Mouse (Mus musculus) embryonic facial prominence, embryonic 11.5 days (tissue): ENCODE results near the gene Tyrp1. TPM values are rescaled to one million over a fixed set of nuclear protein-coding genes. Genes with fewer than 3 reads are reported as not detected.
A peak's percentile ranks its signal among the peaks of the same experiment; 100 is the strongest.

Experiments
- ATAC-seq: fragments of 200-750 bp; cut with Nextera tagmentation; replicated peaks from 2 replicates; pipeline ENCODE4 v1.8.0; 2017; ENCODE audit warnings: low read depth; ENCODE audit not compliant: insufficient number of reproducible peaks, low FRiP score, low TSS enrichment
- DNase-seq: peaks from one replicate; pipeline ENCODE4 v3.0.0-alpha.2; 2015; ENCODE audit warnings: low spot score
- H3K27ac ChIP-seq: fragments of 300-500 bp; sonication (generic); replicated peaks from 2 replicates; pipeline ENCODE4 v1.5.1; 2014; ENCODE audit warnings: mild to moderate bottlenecking, low read depth, low read length, control low read depth
- H3K27me3 ChIP-seq: fragments of 300-500 bp; sonication (generic); 2 replicates; pipeline ENCODE4 v1.6.1; 2014; ENCODE audit warnings: mild to moderate bottlenecking, low read length, moderate library complexity, mixed read lengths; ENCODE audit not compliant: control insufficient read depth, insufficient read depth
- H3K36me3 ChIP-seq: fragments of 300-500 bp; sonication (generic); replicated peaks from 2 replicates; pipeline ENCODE4 v1.6.1; 2014; ENCODE audit warnings: low read depth, mild to moderate bottlenecking, low read length, moderate library complexity, mixed read lengths; ENCODE audit not compliant: control insufficient read depth, insufficient read depth
- H3K4me1 ChIP-seq: fragments of 300-500 bp; sonication (generic); 2 replicates; pipeline ENCODE4 v1.6.1; 2014; ENCODE audit warnings: low read length, mixed read lengths; ENCODE audit not compliant: control insufficient read depth, insufficient read depth
- H3K4me2 ChIP-seq: fragments of 300-500 bp; sonication (generic); 2 replicates; pipeline ENCODE4 v1.6.1; 2014; ENCODE audit warnings: low read depth, mild to moderate bottlenecking, control low read depth, low read length, moderate library complexity
- H3K4me3 ChIP-seq: fragments of 300-500 bp; sonication (generic); 2 replicates; pipeline ENCODE4 v1.5.1; 2014; ENCODE audit warnings: low read depth, low read length, control low read depth
- H3K9ac ChIP-seq: fragments of 300-500 bp; sonication (generic); replicated peaks from 2 replicates; pipeline ENCODE4 v1.6.1; 2014; ENCODE audit warnings: mild to moderate bottlenecking, control low read depth, low read length
- H3K9me3 ChIP-seq: fragments of 300-500 bp; sonication (generic); replicated peaks from 2 replicates; pipeline ENCODE4 v1.6.1; 2016; ENCODE audit warnings: mild to moderate bottlenecking, low read length, inconsistent platforms, mixed read lengths; ENCODE audit not compliant: control insufficient read depth
- WGBS: fragments of 180-500 bp; shearing (Covaris S2); extraction: QIAGEN DNeasy Blood & Tissue Kit; methylation state at CpG from one replicate; pipeline ENCODE4 v1.1.7; 2014; 5-methylcytosine and 5-hydroxymethylcytosine counted together
- polyA plus RNA-seq: library from polyadenylated mRNA; unstranded; fragments of >200 nt; fragmentation: Nextera tagmentation; extraction: Ambion mirVana; gene quantifications from 2 replicates; pipeline ENCODE4 v1.2.1, GENCODE M21; 2014

Tyrp1 gene
- polyA plus RNA-seq, 1 experiment from 2014 or later = 2.1 TPM

DNA sequence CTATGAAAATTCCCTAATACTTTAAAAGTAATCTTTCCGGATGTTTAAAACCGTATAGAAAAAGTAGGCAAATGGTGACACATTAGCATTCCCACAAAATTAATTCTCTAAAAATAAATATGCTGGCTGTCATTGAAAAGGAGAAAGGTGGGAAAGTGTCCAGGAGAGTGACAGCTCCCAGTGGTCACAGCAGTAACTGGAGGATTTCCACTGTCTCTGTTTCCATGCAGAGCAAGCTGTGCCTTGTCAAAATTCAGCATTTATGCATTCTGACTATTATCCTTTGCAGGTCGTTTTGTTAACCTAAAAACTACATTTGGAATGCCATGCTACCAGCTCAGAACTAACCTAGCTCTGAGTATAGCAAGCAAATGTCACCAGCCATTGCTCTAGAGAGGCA lies 12.1 kb downstream of the Tyrp1 start:
- Histone ChIP-seq H3K9me3 (no peaks in the 10 kb centered on the region), H3K4me1 (no peaks in the 10 kb centered on the region), H3K27me3 (no peaks in the 10 kb centered on the region), H3K4me2 (no peak overlapping the region), H3K36me3 (no peaks in the 10 kb centered on the region), H3K27ac (no peak overlapping the region), H3K4me3 (no peak overlapping the region), H3K9ac (no peak overlapping the region)
- DNase-seq (no peak), ATAC-seq (no peak)
- 70% methylated on average over 3 of the region's 3 CpGs for WGBS

DNA sequence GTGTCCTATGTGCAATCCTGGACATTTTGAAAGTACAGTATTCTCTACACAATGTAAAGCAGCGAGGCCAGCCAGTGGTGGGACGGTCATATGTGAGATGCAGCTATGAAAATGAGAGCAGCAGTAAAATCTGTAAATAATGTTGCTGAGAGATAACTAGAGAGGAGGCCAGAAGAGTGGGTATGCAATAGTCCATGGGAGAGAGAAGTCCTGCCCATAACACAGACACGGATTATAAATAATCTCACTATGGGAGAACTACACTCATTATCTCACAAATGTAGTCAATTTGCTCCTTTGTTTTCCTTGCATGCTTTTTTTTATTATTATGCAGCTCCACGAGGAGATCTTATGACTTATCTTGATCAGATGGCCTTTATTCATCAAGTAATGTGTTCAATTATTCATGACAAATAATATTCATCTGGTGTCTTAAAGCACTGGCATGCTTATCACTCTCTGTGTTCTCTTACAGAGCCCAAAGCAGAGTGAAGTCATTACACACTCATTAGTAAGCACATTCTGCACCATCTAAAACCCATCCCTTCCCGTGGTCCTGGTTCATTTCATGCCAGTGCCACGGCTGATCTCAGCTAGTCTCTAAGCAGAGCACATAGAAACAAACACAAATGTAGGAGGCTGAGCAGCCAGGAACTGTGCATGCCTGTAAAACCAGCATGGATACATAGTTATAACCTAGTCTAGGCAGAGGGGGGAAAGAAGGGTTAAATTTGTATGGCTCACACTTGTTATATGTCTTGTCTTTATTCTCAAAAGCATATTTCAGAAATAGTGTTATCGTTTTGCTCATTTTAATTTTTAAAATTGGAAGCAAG lies 18.9 kb downstream of the Tyrp1 start:
- Histone ChIP-seq H3K4me1 (no peaks in the 10 kb centered on the region), H3K4me3 (no peak overlapping the region), H3K27ac (no peak overlapping the region), H3K9ac (no peak overlapping the region), H3K9me3 (no peaks in the 10 kb centered on the region), H3K4me2 (no peak overlapping the region), H3K27me3 (no peaks in the 10 kb centered on the region), H3K36me3 (no peaks in the 10 kb centered on the region)
- no peak for ATAC-seq
- no peak for DNase-seq
- 82% methylated on average over 7 of the region's 7 CpGs for WGBS

DNA sequence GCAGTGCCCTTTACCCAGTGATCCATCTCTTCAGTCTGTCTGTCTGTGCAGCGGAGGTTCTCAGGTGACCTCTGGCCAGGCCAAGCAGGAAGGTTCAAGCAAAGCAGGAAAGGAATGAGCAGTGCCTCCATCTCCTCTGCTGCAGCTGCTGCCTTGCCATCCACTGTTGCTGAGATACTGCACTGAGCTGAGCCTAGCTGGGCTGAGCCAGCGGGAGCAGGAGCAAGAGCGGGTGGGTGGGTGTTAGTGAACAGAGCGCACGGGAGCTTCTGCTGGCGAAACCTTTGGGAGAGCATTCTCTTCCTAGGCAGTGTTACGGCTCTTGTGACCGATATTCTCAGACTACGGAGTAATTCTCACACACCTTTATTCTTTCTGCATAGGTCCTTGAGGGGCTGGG lies 21.6 kb downstream of the Tyrp1 start:
- no peak overlapping the region for H3K27ac ChIP-seq
- H3K9me3 ChIP-seq = no peaks in the 10 kb centered on the region
- no peak overlapping the region for H3K4me3 ChIP-seq
- 76% methylated on average over 9 of the region's 9 CpGs for WGBS
- ATAC-seq = no peak
- no peaks in the 10 kb centered on the region for H3K36me3 ChIP-seq
- H3K9ac ChIP-seq = no peak overlapping the region
- H3K4me1 ChIP-seq = no peaks in the 10 kb centered on the region
- DNase-seq = no peak
- no peak overlapping the region for H3K4me2 ChIP-seq
- H3K27me3 ChIP-seq = no peaks in the 10 kb centered on the region

DNA sequence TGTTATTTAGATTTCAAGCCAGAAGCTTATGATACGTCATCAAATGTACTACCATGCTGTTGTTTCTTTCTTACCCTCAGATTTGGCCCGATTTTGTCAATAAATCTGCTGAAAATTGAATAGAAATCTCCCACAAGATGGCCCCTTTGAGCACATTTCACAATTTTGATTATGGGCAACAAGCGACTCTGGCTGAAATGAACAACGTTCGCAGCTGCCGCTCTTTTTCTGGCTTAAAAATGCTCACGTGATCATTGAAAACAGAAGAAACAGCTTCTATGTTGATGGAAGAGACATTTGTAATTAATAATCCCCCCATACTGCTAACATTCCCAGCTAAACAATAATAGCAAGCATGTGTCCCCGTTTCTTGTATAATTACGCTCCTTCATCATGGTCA lies 29.0 kb downstream of the Tyrp1 start:
- no peaks in the 10 kb centered on the region for H3K27me3 ChIP-seq
- no peak overlapping the region for H3K27ac ChIP-seq
- H3K4me1 ChIP-seq = no peaks in the 10 kb centered on the region
- H3K4me3 ChIP-seq = no peak overlapping the region
- no peak overlapping the region for H3K9ac ChIP-seq
- no peaks in the 10 kb centered on the region for H3K9me3 ChIP-seq
- no peak overlapping the region for H3K4me2 ChIP-seq
- DNase-seq (no peak), ATAC-seq (no peak)
- no peaks in the 10 kb centered on the region for H3K36me3 ChIP-seq
- 79% methylated on average over 9 of the region's 9 CpGs for WGBS

DNA sequence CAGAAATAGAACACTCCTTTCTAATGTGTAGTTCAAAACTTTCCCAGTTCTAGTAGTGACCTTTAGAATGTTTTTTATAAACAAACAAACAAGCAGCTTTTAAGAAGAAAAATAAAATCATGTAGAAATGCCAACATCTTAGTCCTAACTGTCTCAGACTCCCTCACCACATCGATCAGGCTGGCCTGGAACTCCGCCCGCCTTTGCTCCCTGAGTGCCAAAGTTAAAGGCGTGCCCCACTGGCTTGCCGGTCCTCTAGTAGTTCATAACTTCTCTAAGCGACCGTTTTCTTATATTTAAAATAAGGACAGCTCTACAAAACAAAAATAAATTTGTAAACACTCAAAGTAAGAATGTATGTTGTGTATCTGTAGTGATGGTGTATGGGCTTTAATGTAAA lies 30.0 kb downstream of the Tyrp1 start:
- H3K36me3 ChIP-seq = no peaks in the 10 kb centered on the region
- H3K9me3 ChIP-seq = no peaks in the 10 kb centered on the region
- no peaks in the 10 kb centered on the region for H3K4me1 ChIP-seq
- H3K4me3 ChIP-seq = no peak overlapping the region
- no peak overlapping the region for H3K4me2 ChIP-seq
- H3K9ac ChIP-seq = no peak overlapping the region
- no peak for ATAC-seq
- H3K27ac ChIP-seq = no peak overlapping the region
- 60% methylated on average over 7 of the region's 7 CpGs for WGBS
- no peak for DNase-seq
- no peaks in the 10 kb centered on the region for H3K27me3 ChIP-seq

DNA sequence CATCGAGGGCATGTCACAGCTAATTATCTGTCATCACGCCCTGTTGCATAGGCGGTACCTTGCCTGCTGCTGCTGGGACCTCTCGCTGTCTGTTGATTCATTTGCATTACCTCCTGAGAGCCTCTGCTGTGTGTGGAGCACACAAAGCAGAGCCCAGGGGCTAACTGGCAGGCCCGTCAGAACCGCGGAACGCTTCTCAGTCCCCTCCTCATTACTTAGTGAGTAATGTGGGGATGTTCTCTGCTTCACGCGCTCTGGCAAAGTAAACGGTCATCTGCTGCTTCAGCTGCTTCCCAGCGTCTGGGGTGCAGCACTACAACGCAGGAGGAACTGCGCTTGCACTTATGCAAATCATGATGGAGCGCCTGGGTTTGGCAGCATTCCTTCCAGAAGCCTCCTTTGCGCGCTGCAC lies 30.6 kb downstream of the Tyrp1 start:
- DNase-seq (peak; percentile 46), ATAC-seq (peak; percentile 58; the same call in 1 of the 2 replicates)
- H3K9ac ChIP-seq = peak overlapping the region; percentile 22
- 2% methylated on average over 17 of the region's 17 CpGs for WGBS
- no peaks in the 10 kb centered on the region for H3K4me1 ChIP-seq
- no peak overlapping the region for H3K27ac ChIP-seq
- no peaks in the 10 kb centered on the region for H3K36me3 ChIP-seq
- H3K9me3 ChIP-seq = no peaks in the 10 kb centered on the region
- H3K4me2 ChIP-seq = peak overlapping the region; percentile 58
- no peaks in the 10 kb centered on the region for H3K27me3 ChIP-seq
- H3K4me3 ChIP-seq = peak overlapping the region; percentile 0

DNA sequence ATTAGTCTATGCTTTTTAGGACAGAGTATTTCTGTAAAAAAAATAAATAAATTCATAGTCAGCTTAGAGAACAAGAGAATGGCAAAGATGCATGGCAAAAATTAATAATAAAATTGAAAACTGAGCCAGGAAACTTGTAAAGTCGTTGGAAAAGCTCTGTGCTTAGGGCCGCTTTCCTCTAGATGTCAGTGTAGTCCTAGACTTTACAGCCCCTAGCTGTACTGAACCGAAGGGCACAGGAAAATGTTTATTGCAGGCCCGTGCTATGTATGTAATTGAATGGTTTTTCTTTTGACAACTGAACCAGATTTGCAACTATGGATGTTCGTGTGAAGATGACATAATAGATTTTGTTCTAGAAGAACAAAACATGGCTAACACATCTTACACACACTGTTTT lies 32.1 kb downstream of the Tyrp1 start:
- 30% methylated on average over 5 of the region's 5 CpGs for WGBS
- peak; percentile 65 for DNase-seq
- H3K4me1 ChIP-seq = no peaks in the 10 kb centered on the region

DNA sequence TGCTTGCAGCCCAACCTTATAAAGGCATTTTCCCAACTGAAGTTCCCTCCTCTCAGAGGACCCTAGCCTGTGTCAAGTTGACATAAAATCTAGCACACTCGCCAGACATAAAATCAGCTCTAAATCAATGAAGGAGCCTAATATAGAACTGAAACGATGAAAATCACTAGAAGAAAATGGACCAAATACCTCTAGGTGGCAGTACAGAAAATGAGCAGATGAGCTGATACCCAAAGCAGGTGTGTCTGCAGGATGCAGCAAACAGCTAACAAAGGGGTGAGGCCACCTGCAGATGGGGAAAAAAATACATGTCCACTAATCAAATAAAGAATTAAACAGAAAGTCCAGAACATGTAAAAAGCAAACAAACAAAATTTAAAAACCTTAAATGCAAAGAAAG lies 35.7 kb downstream of the Tyrp1 start:
- no peaks in the 10 kb centered on the region for H3K4me1 ChIP-seq

More for the DNA sequence above, 32.1 kb downstream of the Tyrp1 start:
- ATAC-seq = 0 out of 2 replicates have a peak, but pooled peaks have one; percentile 71
- H3K9ac ChIP-seq = no peak overlapping the region
- H3K27ac ChIP-seq = no peak overlapping the region
- no peak overlapping the region for H3K4me2 ChIP-seq
- H3K4me3 ChIP-seq = no peak overlapping the region
- no peaks in the 10 kb centered on the region for H3K36me3 ChIP-seq
- no peaks in the 10 kb centered on the region for H3K9me3 ChIP-seq
- no peaks in the 10 kb centered on the region for H3K27me3 ChIP-seq

More for the DNA sequence above, 35.7 kb downstream of the Tyrp1 start:
- H3K4me3 ChIP-seq = no peak overlapping the region
- no peaks in the 10 kb centered on the region for H3K36me3 ChIP-seq
- WGBS = 58% methylated on average over 2 of the region's 2 CpGs
- ATAC-seq (no peak), DNase-seq (no peak)
- no peak overlapping the region for H3K4me2 ChIP-seq
- H3K9me3 ChIP-seq = no peaks in the 10 kb centered on the region
- no peaks in the 10 kb centered on the region for H3K27me3 ChIP-seq
- H3K9ac ChIP-seq = no peak overlapping the region
- H3K27ac ChIP-seq = no peak overlapping the region
